Mouse (Mus musculus) stomach, embryonic 16.5 days (tissue): Measurements from ENCODE around the gene Stum. TPM values are rescaled to one million over a fixed set of nuclear protein-coding genes. Genes with fewer than 3 reads are reported as not detected.

Source experiments
- ATAC-seq: fragments of 200-750 bp; cut with Nextera tagmentation; 2 replicates; pipeline ENCODE4 v1.8.0; 2017; ENCODE audit warnings: moderate number of reproducible peaks, moderate TSS enrichment; ENCODE audit not compliant: insufficient read depth, low FRiP score
- H3K27ac ChIP-seq: fragments of 300-500 bp; sonication (generic); 2 replicates; pipeline ENCODE4 v1.5.1; 2014; ENCODE audit warnings: low read length
- H3K27me3 ChIP-seq: fragments of 300-500 bp; sonication (generic); 2 replicates; pipeline ENCODE4 v1.6.1; 2014; ENCODE audit warnings: low read length, control low read depth, mixed read lengths; ENCODE audit not compliant: control insufficient read depth, insufficient read depth
- H3K36me3 ChIP-seq: fragments of 300-500 bp; sonication (generic); 2 replicates; pipeline ENCODE4 v1.6.1; 2014; ENCODE audit warnings: low read length; ENCODE audit not compliant: control insufficient read depth, insufficient read depth
- H3K4me1 ChIP-seq: fragments of 300-500 bp; sonication (generic); 2 replicates; pipeline ENCODE4 v1.6.1; 2014; ENCODE audit warnings: low read length, control low read depth, mixed read lengths; ENCODE audit not compliant: control insufficient read depth, insufficient read depth
- H3K4me2 ChIP-seq: fragments of 300-500 bp; sonication (generic); 2 replicates; pipeline ENCODE4 v1.6.1; 2014; ENCODE audit warnings: low read depth, low read length, mixed read lengths
- H3K4me3 ChIP-seq: fragments of 300-500 bp; sonication (generic); replicated peaks from 2 replicates; pipeline ENCODE4 v1.5.1; 2014; ENCODE audit warnings: mild to moderate bottlenecking, low read length
- H3K9ac ChIP-seq: fragments of 300-500 bp; sonication (generic); 2 replicates; pipeline ENCODE4 v1.6.1; 2014; ENCODE audit warnings: low read length
- H3K9me3 ChIP-seq: fragments of 300-500 bp; sonication (generic); replicated peaks from 2 replicates; pipeline ENCODE4 v1.6.1; 2016; ENCODE audit warnings: low read length, control low read depth; ENCODE audit not compliant: control insufficient read depth
- WGBS: fragments of 180-500 bp; shearing (Covaris S2); extraction: QIAGEN DNeasy Blood & Tissue Kit; methylation state at CpG from one replicate; pipeline ENCODE4 v1.1.7; 2014; 5-methylcytosine and 5-hydroxymethylcytosine counted together
- polyA plus RNA-seq: library from polyadenylated mRNA; unstranded; fragments of >200 nt; fragmentation: Nextera tagmentation; extraction: Ambion mirVana; gene quantifications from 2 replicates; pipeline ENCODE4 v1.2.1, GENCODE M21; 2015

Gene Stum
- polyA plus RNA-seq, 1 experiment from 2014 or later: 1.5 TPM

GRCm38 (mm10) chr1:180385308-180385707 is 98.0 kb downstream of the Stum start:
- Histone ChIP-seq H3K27ac (no peak overlapping the region), H3K27me3 (no peaks in the 10 kb centered on the region), H3K4me3 (no peak overlapping the region), H3K36me3 (no peaks in the 10 kb centered on the region), H3K9me3 (no peaks in the 10 kb centered on the region), H3K9ac (no peak overlapping the region), H3K4me2 (no peak overlapping the region), H3K4me1 (peaks cover 45% of the 10 kb centered on the region)
- 66% methylated on average over 6 of the region's 6 CpGs for WGBS
- no peak for ATAC-seq

- H3K27me3 ChIP-seq: no peaks in the 10 kb centered on the region
- H3K9me3 ChIP-seq: no peaks in the 10 kb centered on the region
- ATAC-seq: no peak
- WGBS: 52% methylated on average over 10 of the region's 10 CpGs
- no peak overlapping the region for H3K4me2 ChIP-seq
- peaks cover 44% of the 10 kb centered on the region for H3K4me1 ChIP-seq
- no peak overlapping the region for H3K4me3 ChIP-seq
- H3K36me3 ChIP-seq: no peaks in the 10 kb centered on the region
- H3K9ac ChIP-seq: peak overlapping the region; percentile 43
- H3K27ac ChIP-seq: peak overlapping the region; percentile 11; the same call in 1 of the 2 replicates
These were observed 98.8 kb downstream of the Stum start for GRCm38 (mm10) chr1:180384486-180384885.

DNA sequence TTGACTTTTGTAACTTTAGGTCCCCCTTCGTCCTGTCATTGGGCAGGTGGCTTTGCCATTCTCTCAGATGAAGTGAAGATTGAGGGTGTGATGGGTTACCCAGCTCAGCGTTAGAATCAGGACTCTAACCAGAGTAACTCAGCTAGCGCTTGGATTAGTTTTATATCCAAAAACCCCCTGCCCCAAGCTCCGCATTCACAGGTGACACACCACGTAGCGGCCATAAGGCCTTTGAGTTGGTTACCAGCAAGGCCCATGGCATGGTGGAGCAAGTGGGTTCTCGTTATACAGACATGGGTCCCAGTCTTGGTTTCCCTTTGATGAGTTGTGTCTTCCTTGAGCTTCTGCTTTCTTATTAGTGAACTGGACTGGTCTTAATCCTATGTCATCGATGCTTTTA is 99.4 kb downstream of the Stum start:
- Histone ChIP-seq H3K4me1 (peaks cover 39% of the 10 kb centered on the region), H3K36me3 (no peaks in the 10 kb centered on the region), H3K27ac (peak overlapping the region; percentile 11; the same call in 1 of the 2 replicates), H3K4me3 (no peak overlapping the region), H3K27me3 (no peaks in the 10 kb centered on the region), H3K9ac (no peak overlapping the region), H3K9me3 (no peaks in the 10 kb centered on the region), H3K4me2 (no peak overlapping the region)
- ATAC-seq: no peak
- 92% methylated on average over 8 of the region's 8 CpGs for WGBS

Other genes with a start within 250 kb of the Stum start
- gene Psen2, start 220.1 kb downstream of the Stum start, polyA plus RNA-seq: 17.4 and 20.7 TPM in 2 replicates
- 6.0 and 7.2 TPM in 2 replicates for gene Itpkb, start 153.0 kb downstream of the Stum start, polyA plus RNA-seq
- 105 and 116 TPM in 2 replicates for gene Parp1, start 85.4 kb upstream of the Stum start, polyA plus RNA-seq
- 15.3 and 15.9 TPM in 2 replicates for gene Lin9, start 157.6 kb upstream of the Stum start, polyA plus RNA-seq
- gene Mixl1, start 213.5 kb upstream of the Stum start, polyA plus RNA-seq: not detected in 2 replicates
- 19.2 and 21.0 TPM in 2 replicates for gene Acbd3, start 242.5 kb upstream of the Stum start, polyA plus RNA-seq